Mouse (Mus musculus) MEL (cell line): ENCODE data around the gene Bnc2. TPM values are rescaled to one million over a fixed set of nuclear protein-coding genes. Genes with fewer than 3 reads are reported as not detected.

Experiments used
- DNase-seq: peaks from one replicate; pipeline ENCODE4 v3.0.0; 2011; ENCODE audit warnings: low read depth, low spot score
- H3K27ac ChIP-seq: 2 replicates; pipeline ENCODE4 v1.5.1; 2012; ENCODE audit warnings: low read depth, mild to moderate bottlenecking, control low read depth, low read length, moderate library complexity; ENCODE audit not compliant: control insufficient read depth
- H3K27me3 ChIP-seq, 2 experiments: fragments of 150-350 bp in 1 of 2; sonication (generic) in 1 of 2; 2 replicates each; pipeline ENCODE4 v1.6.1; 2012; ENCODE audit warnings: low read length in 2 of 2, mild to moderate bottlenecking in 2 of 2, improper control_type of control experiment in 1 of 2, moderate library complexity in 1 of 2; ENCODE audit not compliant: insufficient read depth in 2 of 2, control insufficient read depth in 1 of 2
- H3K36me3 ChIP-seq, 2 experiments: 2 replicates each; pipeline ENCODE4 v1.6.1; 2012 to 2014; ENCODE audit warnings: low read length in 2 of 2, improper control_type of control experiment in 1 of 2, inconsistent platforms in 1 of 2, mild to moderate bottlenecking in 1 of 2; ENCODE audit not compliant: insufficient read depth in 2 of 2, control insufficient read depth in 1 of 2
- H3K4me1 ChIP-seq, 2 experiments: fragments of 150-350 bp in 1 of 2; sonication (generic) in 1 of 2; 2 replicates each; pipeline ENCODE4 v1.6.1; 2012; ENCODE audit warnings: low read length in 2 of 2, improper control_type of control experiment in 1 of 2, mild to moderate bottlenecking in 1 of 2; ENCODE audit not compliant: insufficient read depth in 2 of 2, control insufficient read depth in 1 of 2
- H3K4me3 ChIP-seq, 2 experiments: fragments of 150-350 bp in 1 of 2; sonication (generic) in 1 of 2; 2 replicates each; pipeline ENCODE4 v1.5.1; 2012; ENCODE audit warnings: low read depth in 2 of 2, low read length in 2 of 2, mild to moderate bottlenecking in 2 of 2, moderate library complexity in 2 of 2, control low read depth in 1 of 2, improper control_type of control experiment in 1 of 2; ENCODE audit not compliant: control insufficient read depth in 1 of 2, insufficient read depth in 1 of 2
- H3K79me2 ChIP-seq: 2 replicates; pipeline ENCODE4 v1.6.1; 2012; ENCODE audit warnings: mild to moderate bottlenecking, low read length, moderate library complexity; ENCODE audit not compliant: control insufficient read depth, poor library complexity, insufficient read depth
- H3K9ac ChIP-seq: 2 replicates; pipeline ENCODE4 v1.6.1; 2012; ENCODE audit warnings: low read depth, mild to moderate bottlenecking, control low read depth, low read length, moderate library complexity; ENCODE audit not compliant: control insufficient read depth, poor library complexity, severe bottlenecking
- H3K9me3 ChIP-seq: fragments of 150-350 bp; sonication (generic); replicated peaks from 2 replicates; pipeline ENCODE4 v1.6.1; 2012; ENCODE audit warnings: mild to moderate bottlenecking, low read length, improper control_type of control experiment, moderate library complexity; ENCODE audit not compliant: insufficient read depth
- CHD2 ChIP-seq: IDR thresholded peaks from 2 replicates; pipeline ENCODE4 v1.6.1; 2011; ENCODE audit warnings: low read length, improper control_type of control experiment
- E2F4 ChIP-seq: IDR thresholded peaks from 2 replicates; pipeline ENCODE4 v1.6.1; 2011; ENCODE audit warnings: low read depth, low read length, improper control_type of control experiment, borderline replicate concordance
- EP300 ChIP-seq, 2 experiments: IDR thresholded peaks; 2 replicates each; pipeline ENCODE4 v1.6.1; 2011; ENCODE audit warnings: improper control_type of control experiment in 2 of 2, low read length in 2 of 2, low read depth in 1 of 2, mild to moderate bottlenecking in 1 of 2
- ETS1 ChIP-seq: IDR thresholded peaks from 2 replicates; pipeline ENCODE4 v1.6.1; 2012; ENCODE audit warnings: low read depth, mild to moderate bottlenecking, inconsistent platforms, low read length, improper control_type of control experiment, moderate library complexity
- GABPA ChIP-seq: IDR thresholded peaks from 2 replicates; pipeline ENCODE4 v1.6.1; 2012; ENCODE audit warnings: low read depth, mild to moderate bottlenecking, inconsistent platforms, low read length, improper control_type of control experiment, moderate library complexity
- GATA1 ChIP-seq: IDR thresholded peaks from 2 replicates; pipeline ENCODE4 v1.6.1; 2011; ENCODE audit warnings: low read depth, low read length, improper control_type of control experiment
- KAT2A ChIP-seq: conservative IDR thresholded peaks from 2 replicates; pipeline ENCODE4 v1.6.1; 2012; ENCODE audit warnings: low read depth, low read length, improper control_type of control experiment, inconsistent platforms
- MAFK ChIP-seq: IDR thresholded peaks from 2 replicates; pipeline ENCODE4 v1.6.1; 2011; ENCODE audit warnings: low read depth, mild to moderate bottlenecking, low read length, improper control_type of control experiment, borderline replicate concordance
- MAX ChIP-seq: IDR thresholded peaks from 2 replicates; pipeline ENCODE4 v1.6.1; 2011; ENCODE audit warnings: low read length, improper control_type of control experiment
- MXI1 ChIP-seq: IDR thresholded peaks from 2 replicates; pipeline ENCODE4 v1.6.1; 2011; ENCODE audit warnings: mild to moderate bottlenecking, low read depth, low read length, improper control_type of control experiment
- MYB ChIP-seq: IDR thresholded peaks from 2 replicates; pipeline ENCODE4 v1.6.1; 2011; ENCODE audit warnings: mild to moderate bottlenecking, low read depth, low read length, improper control_type of control experiment
- MYC ChIP-seq: IDR thresholded peaks from 2 replicates; pipeline ENCODE4 v1.6.1; 2011; ENCODE audit warnings: low read depth, mild to moderate bottlenecking, low read length, improper control_type of control experiment, moderate library complexity
- POLR2A ChIP-seq, 2 experiments: IDR thresholded peaks; 2 replicates each; pipeline ENCODE4 v1.6.1; 2011 to 2012; ENCODE audit warnings: low read length in 2 of 2, mild to moderate bottlenecking in 2 of 2, control low read depth in 1 of 2, improper control_type of control experiment in 1 of 2, low read depth in 1 of 2, moderate library complexity in 1 of 2; ENCODE audit not compliant: control insufficient read depth in 1 of 2, insufficient read depth in 1 of 2, poor library complexity in 1 of 2
- POLR2AphosphoS5 ChIP-seq: IDR thresholded peaks from 2 replicates; pipeline ENCODE4 v1.6.1; 2012; ENCODE audit warnings: low read depth, borderline replicate concordance, mild to moderate bottlenecking, inconsistent platforms, low read length, moderate library complexity, mixed read lengths
- RAD21 ChIP-seq: IDR thresholded peaks from 2 replicates; pipeline ENCODE4 v1.6.1; 2011; ENCODE audit warnings: mild to moderate bottlenecking, low read depth, low read length, improper control_type of control experiment
- RCOR1 ChIP-seq: IDR thresholded peaks from 2 replicates; pipeline ENCODE4 v1.6.1; 2012; ENCODE audit warnings: low read depth, mild to moderate bottlenecking, inconsistent platforms, low read length, improper control_type of control experiment
- SIN3A ChIP-seq: IDR thresholded peaks from 2 replicates; pipeline ENCODE4 v1.6.1; 2012; ENCODE audit warnings: low read length, improper control_type of control experiment, inconsistent platforms
- TAL1 ChIP-seq: IDR thresholded peaks from 2 replicates; pipeline ENCODE4 v1.6.1; 2012; ENCODE audit warnings: mild to moderate bottlenecking, inconsistent platforms, low read length, moderate library complexity, mixed read lengths
- UBTF ChIP-seq: IDR thresholded peaks from 2 replicates; pipeline ENCODE4 v1.6.1; 2012; ENCODE audit warnings: low read depth, mild to moderate bottlenecking, inconsistent platforms, low read length, improper control_type of control experiment, moderate library complexity, borderline replicate concordance; ENCODE audit not compliant: insufficient read depth
- USF2 ChIP-seq, 2 experiments: IDR thresholded peaks; 2 replicates each; pipeline ENCODE4 v1.6.1; 2011 to 2012; ENCODE audit warnings: improper control_type of control experiment in 2 of 2, low read length in 2 of 2, borderline replicate concordance in 1 of 2, inconsistent platforms in 1 of 2, low read depth in 1 of 2, mild to moderate bottlenecking in 1 of 2; ENCODE audit not compliant: insufficient read depth in 1 of 2
- ZC3H11A ChIP-seq: IDR thresholded peaks from 2 replicates; pipeline ENCODE4 v1.6.1; 2012; ENCODE audit warnings: low read depth, mild to moderate bottlenecking, inconsistent platforms, low read length, improper control_type of control experiment
- ZKSCAN1 ChIP-seq: IDR thresholded peaks from 2 replicates; pipeline ENCODE4 v1.6.1; 2012; ENCODE audit warnings: low read depth, mild to moderate bottlenecking, inconsistent platforms, low read length, improper control_type of control experiment, moderate library complexity
- ZMIZ1 ChIP-seq: IDR thresholded peaks from 2 replicates; pipeline ENCODE4 v1.6.1; 2012; ENCODE audit warnings: low read depth, mild to moderate bottlenecking, inconsistent platforms, low read length, improper control_type of control experiment, moderate library complexity
- ZNF384 ChIP-seq: IDR thresholded peaks from 2 replicates; pipeline ENCODE4 v1.6.1; 2012; ENCODE audit warnings: low read depth, mild to moderate bottlenecking, inconsistent platforms, low read length, improper control_type of control experiment
- polyA plus RNA-seq, 2 experiments: library from polyadenylated mRNA; stranded (reverse) in 1 of 2; unstranded in 1 of 2; fragments of >175 nt in 1 of 2; fragments of >200 nt in 1 of 2; gene quantifications; 2 replicates each; pipeline versions ENCODE4 v1.2.1 to v1.2.4; 2012; ENCODE audit warnings: low replicate concordance in 2 of 2, low read depth in 1 of 2; ENCODE audit not compliant: insufficient read length in 2 of 2, insufficient read depth in 1 of 2, missing spikeins in 1 of 2
- total RNA-seq: library from RNA; depleted of rRNA; stranded (reverse); fragments of 300-350 nt; gene quantifications from 2 replicates; pipeline ENCODE4 v1.2.3, GENCODE M21; 2012

Bnc2 gene
- total and polyA plus RNA-seq, 3 experiments = not detected

DNA sequence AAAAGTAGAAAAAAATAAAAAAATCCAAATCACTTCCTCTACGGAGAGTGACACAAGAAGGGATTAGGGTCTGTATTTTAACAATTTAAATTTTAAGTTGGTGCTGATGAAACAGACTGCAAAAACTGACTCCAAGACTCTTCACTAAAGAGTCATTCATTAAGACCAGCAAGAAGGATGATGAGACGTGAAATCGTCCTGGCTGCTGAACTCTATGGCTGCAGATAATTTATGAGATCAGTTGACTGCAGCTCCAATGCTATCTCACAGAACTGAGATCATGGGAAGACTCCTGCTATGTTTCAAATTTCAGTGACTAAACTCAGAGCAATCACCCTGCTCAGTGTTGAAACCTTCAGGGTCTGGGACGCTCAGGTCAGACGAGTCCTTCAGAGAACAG is 345.4 kb downstream of the Bnc2 start:
- H3K27me3 ChIP-seq = no peaks in the 10 kb centered on the region; a peak in 1 of 4 replicates
- no peak overlapping the region for H3K27ac ChIP-seq
- H3K36me3 ChIP-seq = no peaks in the 10 kb centered on the region
- H3K4me3 ChIP-seq = no peak overlapping the region
- no peaks in the 10 kb centered on the region for H3K79me2 ChIP-seq
- H3K4me1 ChIP-seq = no peaks in the 10 kb centered on the region
- DNase-seq = no peak
- no peaks in the 10 kb centered on the region for H3K9me3 ChIP-seq
- no peak for TF ChIP-seq USF2 (IDR thresholded peaks at IDR 0.05; ENCODE audit: borderline replicate concordance in 1 of 2, insufficient read depth in 1 of 2, low read depth in 1 of 2, low read length in 2 of 2)
- no peak for TF ChIP-seq ETS1
- TF ChIP-seq MAX = no peak
- TF ChIP-seq MYC = no peak
- TF ChIP-seq POLR2A (IDR thresholded peaks at IDR 0.05; ENCODE audit: control insufficient read depth in 1 of 2, insufficient read depth in 1 of 2, low read depth in 1 of 2, low read length in 2 of 2, poor library complexity in 1 of 2) = no peak
- no peak for TF ChIP-seq POLR2AphosphoS5
- no peak for TF ChIP-seq KAT2A
- no peak for TF ChIP-seq RCOR1
- TF ChIP-seq UBTF = no peak
- no peak for TF ChIP-seq GATA1
- no peak for TF ChIP-seq CHD2
- TF ChIP-seq MYB = no peak
- no peak for TF ChIP-seq E2F4
- TF ChIP-seq ZNF384 = no peak
- H3K9ac ChIP-seq = no peak overlapping the region

DNA sequence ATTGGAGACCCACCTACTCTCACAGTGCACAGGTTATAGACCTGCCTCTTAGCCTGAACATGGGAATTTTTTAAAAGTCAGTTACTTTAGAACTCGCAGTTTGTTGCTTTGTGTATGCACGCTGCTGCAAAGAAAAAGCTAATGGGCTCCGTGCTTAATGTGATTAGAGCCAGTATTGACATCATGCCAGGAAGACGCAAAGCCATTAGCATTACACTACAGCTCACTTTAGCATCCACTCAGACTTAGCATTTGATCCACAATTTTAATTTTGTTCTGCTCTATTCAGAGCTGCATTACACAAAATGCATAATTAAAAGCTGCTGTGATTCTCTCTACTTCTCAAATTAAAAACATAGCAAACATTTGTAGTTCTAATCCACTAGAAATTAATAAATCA is 350.7 kb downstream of the Bnc2 start:
- no peaks in the 10 kb centered on the region for H3K27me3 ChIP-seq
- no peak for TF ChIP-seq MAX
- H3K36me3 ChIP-seq = no peaks in the 10 kb centered on the region
- H3K4me3 ChIP-seq = no peak overlapping the region
- no peak for DNase-seq
- H3K79me2 ChIP-seq = no peaks in the 10 kb centered on the region
- H3K27ac ChIP-seq = no peak overlapping the region
- H3K4me1 ChIP-seq = no peaks in the 10 kb centered on the region
- no peak overlapping the region for H3K9ac ChIP-seq
- H3K9me3 ChIP-seq = no peaks in the 10 kb centered on the region

DNA sequence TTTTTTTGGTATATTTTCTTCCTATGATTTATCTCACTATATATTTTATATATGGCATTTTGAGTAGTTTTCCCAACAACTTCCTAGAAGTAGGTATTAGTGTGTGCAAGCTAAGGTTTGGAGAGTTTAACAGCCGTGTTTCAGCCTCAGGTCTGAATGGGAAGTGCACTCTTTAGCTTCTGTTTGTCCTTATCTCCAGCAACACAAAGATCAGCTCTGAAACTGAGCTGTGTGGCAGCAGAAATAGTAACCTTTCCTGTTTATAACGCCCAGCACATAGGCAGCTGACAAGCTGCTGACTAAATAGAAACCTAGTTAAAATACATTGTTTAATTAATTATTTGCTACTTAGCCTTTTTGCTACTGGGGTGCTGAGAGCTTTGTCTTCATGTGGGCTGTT is 353.5 kb downstream of the Bnc2 start:
- TF ChIP-seq ZMIZ1 = no peak
- TF ChIP-seq MXI1 = no peak
- no peak for TF ChIP-seq RAD21
- no peak for TF ChIP-seq ZC3H11A
- no peak for TF ChIP-seq MAFK
- TF ChIP-seq POLR2A (IDR thresholded peaks at IDR 0.05; ENCODE audit: control insufficient read depth in 1 of 2, insufficient read depth in 1 of 2, low read depth in 1 of 2, low read length in 2 of 2, poor library complexity in 1 of 2) = no peak
- no peak for TF ChIP-seq EP300 (IDR thresholded peaks at IDR 0.05; ENCODE audit: low read depth in 1 of 2, low read length in 2 of 2)
- no peak for TF ChIP-seq GABPA
- no peak for TF ChIP-seq CHD2
- TF ChIP-seq TAL1 = no peak
- no peak for TF ChIP-seq KAT2A
- no peak for TF ChIP-seq SIN3A
- no peak for TF ChIP-seq ZKSCAN1
- H3K27ac ChIP-seq = no peak overlapping the region
- no peaks in the 10 kb centered on the region for H3K27me3 ChIP-seq
- DNase-seq = peak; percentile 3
- no peaks in the 10 kb centered on the region for H3K36me3 ChIP-seq
- no peak overlapping the region for H3K9ac ChIP-seq
- H3K4me1 ChIP-seq = no peaks in the 10 kb centered on the region
- H3K9me3 ChIP-seq = no peaks in the 10 kb centered on the region
- H3K4me3 ChIP-seq = no peak overlapping the region
- H3K79me2 ChIP-seq = no peaks in the 10 kb centered on the region
